Mouse (Mus musculus): ENCODE results near the gene Slc2a2.

- TF ChIP-seq CTCF (IDR thresholded peaks at IDR 0.05; ENCODE audit: low read depth, low read length) (no peak), POLR2A (IDR thresholded peaks at IDR 0.05; ENCODE audit: insufficient read depth, low read length) (no peak)
These were observed 16.9 kb upstream of the Slc2a2 start for GRCm38 (mm10) chr3:28680851-28681250.
